Mouse (Mus musculus) MEL (cell line): ENCODE data around the gene Reps1. TPM values are rescaled to one million over a fixed set of nuclear protein-coding genes. Genes with fewer than 3 reads are reported as not detected.

Source experiments
- DNase-seq: peaks from one replicate; pipeline ENCODE4 v3.0.0; 2011; ENCODE audit warnings: low read depth, low spot score
- H3K27ac ChIP-seq: 2 replicates; pipeline ENCODE4 v1.5.1; 2012; ENCODE audit warnings: low read depth, mild to moderate bottlenecking, control low read depth, low read length, moderate library complexity; ENCODE audit not compliant: control insufficient read depth
- H3K27me3 ChIP-seq, 2 experiments: fragments of 150-350 bp in 1 of 2; sonication (generic) in 1 of 2; 2 replicates each; pipeline ENCODE4 v1.6.1; 2012; ENCODE audit warnings: low read length in 2 of 2, mild to moderate bottlenecking in 2 of 2, improper control_type of control experiment in 1 of 2, moderate library complexity in 1 of 2; ENCODE audit not compliant: insufficient read depth in 2 of 2, control insufficient read depth in 1 of 2
- H3K36me3 ChIP-seq, 2 experiments: 2 replicates each; pipeline ENCODE4 v1.6.1; 2012 to 2014; ENCODE audit warnings: low read length in 2 of 2, improper control_type of control experiment in 1 of 2, inconsistent platforms in 1 of 2, mild to moderate bottlenecking in 1 of 2; ENCODE audit not compliant: insufficient read depth in 2 of 2, control insufficient read depth in 1 of 2
- H3K4me1 ChIP-seq, 2 experiments: fragments of 150-350 bp in 1 of 2; sonication (generic) in 1 of 2; 2 replicates each; pipeline ENCODE4 v1.6.1; 2012; ENCODE audit warnings: low read length in 2 of 2, improper control_type of control experiment in 1 of 2, mild to moderate bottlenecking in 1 of 2; ENCODE audit not compliant: insufficient read depth in 2 of 2, control insufficient read depth in 1 of 2
- H3K4me3 ChIP-seq, 2 experiments: fragments of 150-350 bp in 1 of 2; sonication (generic) in 1 of 2; 2 replicates each; pipeline ENCODE4 v1.5.1; 2012; ENCODE audit warnings: low read depth in 2 of 2, low read length in 2 of 2, mild to moderate bottlenecking in 2 of 2, moderate library complexity in 2 of 2, control low read depth in 1 of 2, improper control_type of control experiment in 1 of 2; ENCODE audit not compliant: control insufficient read depth in 1 of 2, insufficient read depth in 1 of 2
- H3K79me2 ChIP-seq: 2 replicates; pipeline ENCODE4 v1.6.1; 2012; ENCODE audit warnings: mild to moderate bottlenecking, low read length, moderate library complexity; ENCODE audit not compliant: control insufficient read depth, poor library complexity, insufficient read depth
- H3K9ac ChIP-seq: 2 replicates; pipeline ENCODE4 v1.6.1; 2012; ENCODE audit warnings: low read depth, mild to moderate bottlenecking, control low read depth, low read length, moderate library complexity; ENCODE audit not compliant: control insufficient read depth, poor library complexity, severe bottlenecking
- H3K9me3 ChIP-seq: fragments of 150-350 bp; sonication (generic); replicated peaks from 2 replicates; pipeline ENCODE4 v1.6.1; 2012; ENCODE audit warnings: mild to moderate bottlenecking, low read length, improper control_type of control experiment, moderate library complexity; ENCODE audit not compliant: insufficient read depth
- BHLHE40 ChIP-seq: IDR thresholded peaks from 2 replicates; pipeline ENCODE4 v1.6.1; 2012; ENCODE audit warnings: low read depth, mild to moderate bottlenecking, inconsistent platforms, low read length, improper control_type of control experiment, borderline replicate concordance
- CHD2 ChIP-seq: IDR thresholded peaks from 2 replicates; pipeline ENCODE4 v1.6.1; 2011; ENCODE audit warnings: low read length, improper control_type of control experiment
- CTCF ChIP-seq, 3 experiments: IDR thresholded peaks in 2 of 3; conservative IDR thresholded peaks in 1 of 3; 2 replicates each; pipeline ENCODE4 v1.5.1; 2011 to 2012; ENCODE audit warnings: low read length in 3 of 3, low read depth in 2 of 3, mild to moderate bottlenecking in 2 of 3, improper control_type of control experiment in 1 of 3, inconsistent platforms in 1 of 3, mixed read lengths in 1 of 3, moderate library complexity in 1 of 3; ENCODE audit not compliant: control insufficient read depth in 1 of 3, insufficient read depth in 1 of 3, poor library complexity in 1 of 3, severe bottlenecking in 1 of 3
- E2F4 ChIP-seq: IDR thresholded peaks from 2 replicates; pipeline ENCODE4 v1.6.1; 2011; ENCODE audit warnings: low read depth, low read length, improper control_type of control experiment, borderline replicate concordance
- EP300 ChIP-seq, 2 experiments: IDR thresholded peaks; 2 replicates each; pipeline ENCODE4 v1.6.1; 2011; ENCODE audit warnings: improper control_type of control experiment in 2 of 2, low read length in 2 of 2, low read depth in 1 of 2, mild to moderate bottlenecking in 1 of 2
- GATA1 ChIP-seq: IDR thresholded peaks from 2 replicates; pipeline ENCODE4 v1.6.1; 2011; ENCODE audit warnings: low read depth, low read length, improper control_type of control experiment
- HCFC1 ChIP-seq: IDR thresholded peaks from 2 replicates; pipeline ENCODE4 v1.6.1; 2012; ENCODE audit warnings: low read depth, mild to moderate bottlenecking, inconsistent platforms, low read length, improper control_type of control experiment, moderate library complexity
- JUND ChIP-seq: IDR thresholded peaks from 2 replicates; pipeline ENCODE4 v1.6.1; 2011; ENCODE audit warnings: low read depth, mild to moderate bottlenecking, improper control_type of control experiment, low read length
- KAT2A ChIP-seq: conservative IDR thresholded peaks from 2 replicates; pipeline ENCODE4 v1.6.1; 2012; ENCODE audit warnings: low read depth, low read length, improper control_type of control experiment, inconsistent platforms
- MAFK ChIP-seq: IDR thresholded peaks from 2 replicates; pipeline ENCODE4 v1.6.1; 2011; ENCODE audit warnings: low read depth, mild to moderate bottlenecking, low read length, improper control_type of control experiment, borderline replicate concordance
- MYC ChIP-seq: IDR thresholded peaks from 2 replicates; pipeline ENCODE4 v1.6.1; 2011; ENCODE audit warnings: low read depth, mild to moderate bottlenecking, low read length, improper control_type of control experiment, moderate library complexity
- NELFE ChIP-seq: IDR thresholded peaks from 2 replicates; pipeline ENCODE4 v1.6.1; 2011; ENCODE audit warnings: low read depth, low read length, improper control_type of control experiment
- POLR2A ChIP-seq, 2 experiments: IDR thresholded peaks; 2 replicates each; pipeline ENCODE4 v1.6.1; 2011 to 2012; ENCODE audit warnings: low read length in 2 of 2, mild to moderate bottlenecking in 2 of 2, control low read depth in 1 of 2, improper control_type of control experiment in 1 of 2, low read depth in 1 of 2, moderate library complexity in 1 of 2; ENCODE audit not compliant: control insufficient read depth in 1 of 2, insufficient read depth in 1 of 2, poor library complexity in 1 of 2
- POLR2AphosphoS2 ChIP-seq: IDR thresholded peaks from 2 replicates; pipeline ENCODE4 v1.6.1; 2011; ENCODE audit warnings: low read length, improper control_type of control experiment
- POLR2AphosphoS5 ChIP-seq: IDR thresholded peaks from 2 replicates; pipeline ENCODE4 v1.6.1; 2012; ENCODE audit warnings: low read depth, borderline replicate concordance, mild to moderate bottlenecking, inconsistent platforms, low read length, moderate library complexity, mixed read lengths
- RAD21 ChIP-seq: IDR thresholded peaks from 2 replicates; pipeline ENCODE4 v1.6.1; 2011; ENCODE audit warnings: mild to moderate bottlenecking, low read depth, low read length, improper control_type of control experiment
- RCOR1 ChIP-seq: IDR thresholded peaks from 2 replicates; pipeline ENCODE4 v1.6.1; 2012; ENCODE audit warnings: low read depth, mild to moderate bottlenecking, inconsistent platforms, low read length, improper control_type of control experiment
- TBP ChIP-seq: IDR thresholded peaks from 2 replicates; pipeline ENCODE4 v1.8.0; 2011; ENCODE audit warnings: low read depth, low read length, improper control_type of control experiment
- TCF12 ChIP-seq: IDR thresholded peaks from 2 replicates; pipeline ENCODE4 v1.6.1; 2014; ENCODE audit warnings: low read depth, mild to moderate bottlenecking, inconsistent platforms, low read length, improper control_type of control experiment, moderate library complexity
- USF1 ChIP-seq: IDR thresholded peaks from 2 replicates; pipeline ENCODE4 v1.6.1; 2014; ENCODE audit warnings: low read depth, mild to moderate bottlenecking, inconsistent platforms, low read length, improper control_type of control experiment, moderate library complexity
- ZC3H11A ChIP-seq: IDR thresholded peaks from 2 replicates; pipeline ENCODE4 v1.6.1; 2012; ENCODE audit warnings: low read depth, mild to moderate bottlenecking, inconsistent platforms, low read length, improper control_type of control experiment
- ZKSCAN1 ChIP-seq: IDR thresholded peaks from 2 replicates; pipeline ENCODE4 v1.6.1; 2012; ENCODE audit warnings: low read depth, mild to moderate bottlenecking, inconsistent platforms, low read length, improper control_type of control experiment, moderate library complexity
- ZNF384 ChIP-seq: IDR thresholded peaks from 2 replicates; pipeline ENCODE4 v1.6.1; 2012; ENCODE audit warnings: low read depth, mild to moderate bottlenecking, inconsistent platforms, low read length, improper control_type of control experiment
- polyA plus RNA-seq, 2 experiments: library from polyadenylated mRNA; stranded (reverse) in 1 of 2; unstranded in 1 of 2; fragments of >175 nt in 1 of 2; fragments of >200 nt in 1 of 2; gene quantifications; 2 replicates each; pipeline versions ENCODE4 v1.2.1 to v1.2.4; 2012; ENCODE audit warnings: low replicate concordance in 2 of 2, low read depth in 1 of 2; ENCODE audit not compliant: insufficient read length in 2 of 2, insufficient read depth in 1 of 2, missing spikeins in 1 of 2
- total RNA-seq: library from RNA; depleted of rRNA; stranded (reverse); fragments of 300-350 nt; gene quantifications from 2 replicates; pipeline ENCODE4 v1.2.3, GENCODE M21; 2012

Gene Reps1
- total and polyA plus RNA-seq, 3 experiments = 40.0 to 80.3 TPM; not detected in 1

DNA sequence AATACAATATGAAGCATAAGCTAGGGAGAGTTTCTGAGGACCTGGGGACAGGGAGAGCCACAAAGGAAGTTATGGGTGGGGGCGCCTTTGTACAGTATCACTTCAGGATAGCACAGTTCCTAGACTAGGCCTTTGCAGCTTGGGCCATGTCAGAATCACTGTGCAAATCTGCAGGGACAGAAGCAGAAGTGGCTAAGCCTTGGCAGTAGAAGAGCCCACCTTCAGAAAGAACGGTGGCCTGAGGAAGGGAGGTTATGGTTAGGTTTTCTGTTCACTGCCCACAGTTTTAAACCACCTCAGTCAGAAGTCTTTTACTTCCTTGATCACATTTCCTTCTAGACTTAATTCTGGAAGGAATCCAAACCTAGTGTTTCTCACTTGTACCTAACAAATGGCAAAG, 15.0 kb downstream of the Reps1 start:
- Histone ChIP-seq H3K4me1 (peaks cover 12 to 18% of the 10 kb centered on the region in 2 experiments), H3K27ac (no peak overlapping the region), H3K9ac (no peak overlapping the region), H3K79me2 (peaks cover 54% of the 10 kb centered on the region), H3K4me3 (no peak overlapping the region), H3K9me3 (no peaks in the 10 kb centered on the region), H3K27me3 (no peaks in the 10 kb centered on the region), H3K36me3 (peaks cover 0 to 27% of the 10 kb centered on the region in 2 experiments; a peak in 2 of 4 replicates)
- peak; percentile 46 for DNase-seq
- no peak for TF ChIP-seq HCFC1
- TF ChIP-seq EP300 (IDR thresholded peaks at IDR 0.05; ENCODE audit: low read depth in 1 of 2, low read length in 2 of 2) = peak in 1 of 2 experiments; percentile 16; a peak in 1 of 4 replicates
- TF ChIP-seq ZKSCAN1 = no peak
- TF ChIP-seq RCOR1 = no peak

DNA sequence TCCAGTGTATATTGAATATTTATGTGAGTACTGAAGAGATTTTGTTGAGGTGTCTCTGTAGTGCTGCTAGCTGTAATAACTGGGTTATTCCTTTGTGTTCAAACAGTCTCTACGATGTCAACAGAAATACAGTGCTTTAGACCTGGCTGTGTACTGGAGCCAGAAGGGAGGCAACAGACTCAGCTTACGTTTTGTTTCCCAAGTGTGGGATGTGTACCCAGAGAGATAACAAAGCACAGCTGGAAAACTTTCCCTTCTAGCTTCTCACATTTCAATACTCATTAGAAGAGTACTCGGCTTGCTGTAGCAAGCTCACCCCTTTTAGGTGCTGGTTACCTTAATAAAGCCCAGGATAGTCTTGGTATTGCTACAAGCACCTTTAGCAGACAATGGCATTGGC, 17.2 kb downstream of the Reps1 start:
- no peak for TF ChIP-seq RCOR1
- no peak for TF ChIP-seq USF1
- TF ChIP-seq ZC3H11A = no peak
- no peak for TF ChIP-seq POLR2A (IDR thresholded peaks at IDR 0.05; ENCODE audit: control insufficient read depth in 1 of 2, insufficient read depth in 1 of 2, low read depth in 1 of 2, low read length in 2 of 2, poor library complexity in 1 of 2)
- TF ChIP-seq POLR2AphosphoS2 = no peak
- no peak for TF ChIP-seq KAT2A
- TF ChIP-seq EP300 (IDR thresholded peaks at IDR 0.05; ENCODE audit: low read depth in 1 of 2, low read length in 2 of 2) = no peak
- TF ChIP-seq ZNF384 = no peak
- no peak for TF ChIP-seq GATA1
- Histone ChIP-seq H3K9ac (no peak overlapping the region), H3K9me3 (no peaks in the 10 kb centered on the region), H3K4me3 (no peak overlapping the region), H3K27me3 (no peaks in the 10 kb centered on the region), H3K79me2 (peaks cover 42% of the 10 kb centered on the region), H3K27ac (no peak overlapping the region), H3K4me1 (peaks cover 8 to 11% of the 10 kb centered on the region in 2 experiments), H3K36me3 (peaks cover 2 to 15% of the 10 kb centered on the region in 2 experiments; a peak in 3 of 4 replicates)
- DNase-seq = no peak

DNA sequence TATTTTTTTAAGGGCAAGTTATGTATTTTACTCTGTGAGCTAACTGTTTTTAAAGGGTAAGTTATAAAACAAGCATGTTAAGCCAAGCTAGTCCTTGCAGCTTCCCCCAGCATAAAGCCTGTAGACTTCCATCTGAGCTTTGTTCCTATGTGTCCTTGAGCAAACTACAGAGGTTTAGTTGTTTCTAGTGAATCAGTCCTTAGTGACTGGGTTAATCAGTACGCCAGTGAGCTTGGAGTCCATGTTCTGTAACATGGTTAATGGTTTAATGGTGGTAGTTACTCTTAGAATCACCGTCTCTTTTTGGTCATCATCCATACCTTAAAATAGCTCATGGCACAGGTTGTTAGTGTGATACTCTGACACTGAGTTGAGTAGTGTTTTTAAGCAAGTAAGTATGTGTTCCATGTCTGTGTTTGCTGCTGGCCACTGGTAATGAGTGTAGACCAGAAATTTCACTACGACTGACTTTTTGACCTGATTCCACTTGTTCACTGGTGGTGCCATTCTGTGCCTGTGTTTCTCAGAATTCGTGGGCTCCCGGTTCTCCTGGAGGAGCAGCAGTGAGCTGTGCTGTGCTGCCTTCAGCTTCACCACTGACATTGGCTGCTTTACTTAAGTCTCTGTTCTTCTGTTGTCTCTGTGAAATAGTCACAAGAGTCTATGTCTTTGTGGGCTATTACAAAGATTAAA, 18.9 kb downstream of the Reps1 start:
- Histone ChIP-seq H3K36me3 (peaks cover 2 to 10% of the 10 kb centered on the region in 2 experiments; a peak in 3 of 4 replicates), H3K9ac (no peak overlapping the region), H3K4me3 (no peak overlapping the region), H3K27ac (no peak overlapping the region), H3K79me2 (peaks cover 40% of the 10 kb centered on the region), H3K27me3 (no peaks in the 10 kb centered on the region), H3K4me1 (peaks cover 6 to 8% of the 10 kb centered on the region in 2 experiments; a peak in 3 of 4 replicates), H3K9me3 (no peaks in the 10 kb centered on the region)
- no peak for DNase-seq
- TF ChIP-seq NELFE (no peak), HCFC1 (no peak), CHD2 (no peak), POLR2AphosphoS5 (no peak), MAFK (no peak), BHLHE40 (no peak), MYC (no peak), TBP (no peak), ZC3H11A (no peak), RAD21 (no peak), E2F4 (no peak), TCF12 (no peak), JUND (no peak), CTCF (IDR thresholded peaks at IDR 0.05 in 2 of 3, conservative IDR thresholded peaks at IDR 0.05 in 1 of 3; ENCODE audit: control insufficient read depth in 1 of 3, insufficient read depth in 1 of 3, low read depth in 2 of 3, low read length in 3 of 3, poor library complexity in 1 of 3, severe bottlenecking in 1 of 3) (no peak)
